Mouse (Mus musculus) cerebellum, adult 2 months (tissue): ENCODE data around the gene Arap2. TPM values are rescaled to one million over a fixed set of nuclear protein-coding genes. Genes with fewer than 3 reads are reported as not detected.

ENCODE experiments used
- DNase-seq, 2 experiments: peaks; one replicate each; pipeline ENCODE4 v3.0.0; 2021
- H3K27ac ChIP-seq: fragments of 200-500 bp; 2 replicates; pipeline ENCODE4 v1.5.1; 2012; ENCODE audit warnings: low read length, control low read depth, inconsistent platforms; ENCODE audit not compliant: insufficient read depth
- H3K27me3 ChIP-seq: fragments of 200-500 bp; 2 replicates; pipeline ENCODE4 v1.6.1; 2012; ENCODE audit warnings: inconsistent platforms, mild to moderate bottlenecking, low read length, moderate library complexity; ENCODE audit not compliant: control insufficient read depth, insufficient read depth
- H3K4me1 ChIP-seq: fragments of 200-500 bp; 2 replicates; pipeline ENCODE4 v1.6.1; 2011; ENCODE audit warnings: low read length; ENCODE audit not compliant: control insufficient read depth, insufficient read depth
- H3K4me3 ChIP-seq: fragments of 200-500 bp; replicated peaks from 2 replicates; pipeline ENCODE3; 2011; ENCODE audit warnings: mild to moderate bottlenecking, low read depth, low read length, control low read depth; ENCODE audit not compliant: insufficient read depth
- CTCF ChIP-seq: fragments of 200-500 bp; IDR thresholded peaks from 2 replicates; pipeline ENCODE4 v1.5.1; 2011; ENCODE audit warnings: low read depth, mild to moderate bottlenecking, control low read depth, low read length, moderate library complexity, borderline replicate concordance; ENCODE audit not compliant: insufficient read depth
- POLR2A ChIP-seq: fragments of 200-500 bp; IDR thresholded peaks from 2 replicates; pipeline ENCODE4 v1.6.1; 2011; ENCODE audit warnings: low read length, control low read depth, borderline replicate concordance; ENCODE audit not compliant: insufficient read depth
- WGBS: fragments of 180-500 bp; shearing (Covaris S2); methylation state at CpG from one replicate; pipeline ENCODE4 v1.1.7; 2018; 5-methylcytosine and 5-hydroxymethylcytosine counted together
- polyA plus RNA-seq: library from polyadenylated mRNA; depleted of rRNA; stranded (reverse); fragments of >200 nt; gene quantifications from 2 replicates; pipeline ENCODE4 v1.2.3, GENCODE M21; 2012

Arap2 gene
- polyA plus RNA-seq, 1 experiment: 29.1 TPM

DNA sequence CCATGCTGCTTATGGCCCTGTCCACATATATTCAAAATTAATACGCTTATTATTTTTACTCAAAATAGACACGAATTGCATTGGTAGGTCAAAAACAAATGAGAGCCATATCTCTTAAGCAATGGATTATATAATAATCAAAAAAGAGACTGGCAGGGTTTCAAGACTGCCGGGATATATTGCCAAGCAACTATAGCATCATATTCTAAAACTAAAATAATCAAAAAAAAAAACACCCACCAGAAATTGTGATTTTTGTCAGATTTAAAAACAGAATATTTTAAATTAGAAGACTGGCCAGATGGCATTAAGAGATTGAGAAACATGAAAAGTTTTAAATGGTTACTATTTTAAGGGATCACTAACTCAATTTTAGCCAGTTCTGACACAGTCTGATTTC, 82.2 kb downstream of the Arap2 start:
- no peak overlapping the region for H3K27ac ChIP-seq
- no peaks in the 10 kb centered on the region for H3K27me3 ChIP-seq
- DNase-seq: no peak
- TF ChIP-seq CTCF (no peak), POLR2A (no peak)
- WGBS: 52% methylated on average over 3 of the region's 3 CpGs
- no peak overlapping the region for H3K4me3 ChIP-seq
- no peaks in the 10 kb centered on the region for H3K4me1 ChIP-seq

DNA sequence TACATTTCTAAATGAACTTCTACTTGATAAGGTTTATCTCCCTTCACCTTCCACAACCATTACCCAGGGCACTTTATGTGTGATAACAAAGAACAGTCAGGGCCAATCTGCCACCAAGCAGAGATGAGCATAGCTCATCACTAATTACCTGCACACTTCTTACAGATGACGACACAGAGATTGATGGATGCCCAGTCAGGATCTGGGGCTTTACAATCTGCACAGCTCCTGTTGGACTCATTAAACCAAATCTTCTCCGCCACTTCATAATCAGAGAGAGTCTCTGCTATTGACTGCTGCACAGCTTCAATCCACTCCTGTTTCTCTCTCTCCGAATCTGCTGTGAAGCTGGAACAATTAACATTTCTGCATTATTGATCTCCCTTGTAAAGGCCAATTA, 82.8 kb downstream of the Arap2 start:
- 66% methylated on average over 3 of the region's 3 CpGs for WGBS
- no peaks in the 10 kb centered on the region for H3K27me3 ChIP-seq
- no peak overlapping the region for H3K4me3 ChIP-seq
- H3K27ac ChIP-seq: no peak overlapping the region
- H3K4me1 ChIP-seq: no peaks in the 10 kb centered on the region
- no peak for DNase-seq
- no peak for TF ChIP-seq POLR2A
- TF ChIP-seq CTCF: no peak

DNA sequence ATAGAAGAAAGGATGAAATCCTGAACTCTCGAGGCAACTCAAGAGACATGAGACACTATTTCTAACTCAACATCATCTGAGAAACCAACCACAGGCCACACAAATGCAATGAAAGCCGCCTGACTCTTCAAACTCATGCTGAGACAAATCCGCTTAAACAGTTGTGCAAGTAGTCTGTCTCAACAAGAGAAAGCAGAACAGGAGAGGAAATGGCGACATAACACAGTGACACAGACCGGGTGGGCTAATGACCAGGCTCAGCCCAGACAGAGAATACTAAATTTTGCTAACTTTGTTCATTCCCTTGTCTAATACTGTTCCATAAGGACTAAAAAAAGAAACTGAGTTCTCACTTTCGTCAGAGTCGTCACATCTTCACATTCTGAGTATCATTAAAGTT, 88.6 kb downstream of the Arap2 start:
- Histone ChIP-seq H3K27ac (no peak overlapping the region), H3K4me1 (no peaks in the 10 kb centered on the region), H3K4me3 (no peak overlapping the region), H3K27me3 (no peaks in the 10 kb centered on the region)
- no peak for DNase-seq
- TF ChIP-seq CTCF: no peak
- 90% methylated on average over 7 of the region's 7 CpGs for WGBS

DNA sequence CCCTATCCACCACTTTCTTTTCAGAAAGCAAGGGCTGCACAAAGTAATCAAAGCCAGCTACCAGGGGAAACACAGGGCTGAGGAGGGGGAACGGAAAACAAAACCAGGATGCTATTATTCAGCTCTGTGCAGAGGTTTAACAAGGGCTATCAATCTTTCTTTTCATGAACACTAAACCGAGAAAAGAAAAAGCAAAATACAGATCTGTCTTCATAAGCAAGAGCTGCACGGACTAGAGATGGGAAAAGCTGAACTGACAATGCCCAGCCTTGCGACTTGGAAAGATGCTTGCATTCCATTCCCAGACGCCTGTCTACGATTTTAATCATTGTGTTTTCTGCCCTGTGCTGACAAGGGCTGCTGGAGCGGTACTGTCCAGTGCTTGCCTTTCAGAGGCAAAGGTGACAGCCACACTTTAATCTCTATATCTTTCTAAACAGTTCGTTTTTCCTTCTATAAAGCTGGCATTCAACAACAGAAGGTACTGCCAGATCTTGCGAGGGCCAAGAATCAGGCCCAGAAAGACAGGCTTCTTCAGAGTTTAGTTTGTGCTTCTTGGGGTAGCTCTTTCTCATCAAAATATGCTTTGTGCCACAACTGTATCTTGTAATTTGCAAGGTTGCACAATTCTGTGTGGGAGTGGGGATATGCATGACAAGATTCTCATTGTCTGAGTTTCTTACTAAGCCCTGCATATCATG, 93.1 kb downstream of the Arap2 start:
- H3K4me3 ChIP-seq: no peak overlapping the region
- no peak overlapping the region for H3K27ac ChIP-seq
- H3K4me1 ChIP-seq: no peaks in the 10 kb centered on the region
- H3K27me3 ChIP-seq: no peaks in the 10 kb centered on the region
- DNase-seq: no peak
- WGBS: 24% methylated on average over 9 of the region's 9 CpGs
- TF ChIP-seq POLR2A: no peak
- TF ChIP-seq CTCF: no peak

DNA sequence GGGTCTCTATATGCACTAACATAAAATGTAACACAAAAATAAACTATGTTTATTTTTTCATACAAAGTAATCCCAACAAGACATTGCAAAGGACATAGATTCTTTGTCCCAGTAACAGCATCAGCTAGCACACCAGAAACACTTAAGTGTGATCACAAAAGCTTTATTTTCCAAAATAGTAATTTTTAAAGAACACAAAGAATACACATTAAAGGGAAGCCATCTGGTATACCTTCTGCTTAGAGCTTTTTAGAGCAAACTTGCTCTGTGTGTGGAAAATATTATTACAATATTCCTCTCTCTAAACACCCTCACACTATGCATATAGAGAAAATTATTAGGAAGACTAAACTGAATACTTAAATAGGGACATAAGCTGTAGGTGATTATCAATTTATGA, 100.6 kb downstream of the Arap2 start:
- DNase-seq: no peak
- Histone ChIP-seq H3K4me1 (no peaks in the 10 kb centered on the region), H3K27ac (no peak overlapping the region), H3K4me3 (no peak overlapping the region), H3K27me3 (no peaks in the 10 kb centered on the region)
- TF ChIP-seq CTCF (no peak), POLR2A (no peak)

DNA sequence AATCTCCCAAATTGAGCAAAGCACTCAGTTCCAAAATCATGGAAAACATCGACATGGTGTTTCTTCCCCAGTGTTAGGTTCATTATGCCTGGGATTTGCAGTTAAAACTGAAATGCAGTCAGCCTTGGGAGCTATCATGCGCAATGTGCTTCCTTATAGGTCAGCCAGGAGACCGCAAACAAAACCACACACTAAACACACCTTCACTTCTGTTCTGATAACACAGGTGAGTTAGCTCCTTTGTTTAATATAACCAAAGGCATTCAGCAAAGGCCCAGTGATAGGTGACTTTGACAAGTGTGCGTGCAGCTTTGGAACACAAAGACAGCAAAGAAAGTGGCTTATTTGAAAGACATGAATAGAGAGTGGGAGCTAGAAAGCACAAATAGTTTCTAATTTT, 101.1 kb downstream of the Arap2 start:
- Histone ChIP-seq H3K27ac (no peak overlapping the region), H3K4me1 (no peaks in the 10 kb centered on the region), H3K27me3 (no peaks in the 10 kb centered on the region), H3K4me3 (no peak overlapping the region)
- 96% methylated on average over 4 of the region's 4 CpGs for WGBS
- DNase-seq: no peak
- TF ChIP-seq CTCF: no peak
- no peak for TF ChIP-seq POLR2A

DNA sequence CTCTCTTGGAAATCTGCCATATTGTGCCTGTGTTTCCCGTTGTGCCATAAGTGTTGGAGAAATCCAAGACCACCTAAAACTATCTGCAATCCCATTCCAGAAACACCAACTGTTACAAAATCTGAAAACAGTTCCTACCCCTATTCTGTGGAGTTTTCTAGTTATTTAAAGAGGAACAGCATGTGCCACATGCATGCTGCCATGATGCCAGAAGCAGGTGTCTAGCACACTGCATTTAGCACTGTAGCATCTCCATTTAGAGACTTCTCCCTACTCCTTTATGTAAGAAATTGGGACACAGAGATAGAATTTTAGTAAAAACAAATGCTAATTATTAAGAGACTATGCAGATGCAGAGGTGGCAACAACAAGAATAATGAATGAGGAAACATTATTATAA, 102.8 kb downstream of the Arap2 start:
- H3K27ac ChIP-seq: no peak overlapping the region
- TF ChIP-seq POLR2A (no peak), CTCF (no peak)
- 19% methylated on average over 1 of the region's 1 CpGs for WGBS
- H3K4me1 ChIP-seq: no peaks in the 10 kb centered on the region
- H3K27me3 ChIP-seq: no peaks in the 10 kb centered on the region
- DNase-seq: no peak
- H3K4me3 ChIP-seq: no peak overlapping the region

DNA sequence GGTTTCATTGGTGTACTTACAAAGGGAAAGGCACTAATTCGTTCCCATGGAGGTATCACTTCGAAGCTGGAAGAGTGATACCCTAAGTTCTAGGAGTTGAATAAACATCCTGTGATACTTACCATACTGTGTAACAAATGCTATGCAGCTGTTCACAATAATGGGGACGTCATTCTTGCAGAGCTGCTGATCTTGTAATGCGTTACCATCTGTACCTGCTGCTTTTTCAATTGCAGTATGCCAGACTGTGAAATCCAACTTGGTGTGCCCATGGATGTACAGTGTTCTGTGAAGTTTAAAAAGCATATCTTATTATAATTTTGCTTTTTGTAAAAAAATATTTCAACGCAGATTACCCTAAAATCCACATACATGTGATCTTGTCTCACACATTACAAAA, 112.0 kb downstream of the Arap2 start:
- TF ChIP-seq CTCF: no peak
- TF ChIP-seq POLR2A: no peak
- Histone ChIP-seq H3K27ac (no peak overlapping the region), H3K4me3 (no peak overlapping the region), H3K27me3 (no peaks in the 10 kb centered on the region), H3K4me1 (no peaks in the 10 kb centered on the region)
- DNase-seq: no peak
- 67% methylated on average over 5 of the region's 5 CpGs for WGBS

DNA sequence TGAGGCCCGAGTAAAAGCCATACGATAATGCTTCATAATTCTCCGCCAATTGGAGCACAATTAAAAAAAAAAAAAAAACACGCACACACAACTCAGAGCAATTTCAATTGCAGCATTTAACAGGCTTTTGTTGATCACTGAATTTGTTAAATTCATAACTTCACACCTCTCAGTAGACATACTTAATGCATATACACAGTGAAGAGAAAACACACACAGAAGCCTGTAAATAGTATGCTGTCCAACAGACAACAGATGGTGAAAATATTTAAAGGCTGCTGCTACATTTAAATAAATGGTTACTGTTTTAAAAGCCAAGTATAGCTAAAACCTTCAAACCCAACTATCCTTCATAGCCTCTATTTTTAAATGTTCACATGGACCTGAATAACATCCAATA, 123.6 kb downstream of the Arap2 start:
- no peak for DNase-seq
- 95% methylated on average over 4 of the region's 4 CpGs for WGBS
- TF ChIP-seq POLR2A (no peak), CTCF (no peak)
- Histone ChIP-seq H3K4me1 (no peaks in the 10 kb centered on the region), H3K4me3 (no peak overlapping the region), H3K27ac (no peak overlapping the region), H3K27me3 (no peaks in the 10 kb centered on the region)
